Mouse (Mus musculus): Measurements from ENCODE around the gene Eef1a2. TPM values are rescaled to one million over a fixed set of nuclear protein-coding genes. Genes with fewer than 3 reads are reported as not detected.

Eef1a2 gene
- polyA plus RNA-seq, 1 experiment from 2014 or later: 13.2 TPM

DNA sequence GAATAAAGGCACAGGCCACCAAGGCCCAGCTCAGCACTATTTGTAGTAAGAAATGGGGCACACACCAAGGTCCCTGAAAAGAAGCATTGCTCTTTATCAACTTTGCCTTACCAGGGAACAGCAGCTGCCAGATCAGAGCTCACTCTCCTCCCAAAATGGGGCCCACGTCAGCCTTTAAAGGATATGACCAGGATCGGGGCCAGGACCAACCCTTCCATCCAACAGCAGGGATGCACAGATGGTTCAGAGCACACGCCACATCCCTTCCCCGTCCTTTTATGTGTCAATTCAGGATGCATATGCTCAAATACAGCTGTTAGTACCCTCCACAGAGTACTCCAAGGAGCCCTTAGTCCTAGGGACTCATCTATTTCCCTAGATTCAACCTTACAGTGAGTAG lies 26.6 kb downstream of the Eef1a2 start:
- ATAC-seq (replicated peaks; ENCODE audit: insufficient number of reproducible peaks, insufficient read depth, low FRiP score, low read depth): no peak
- H3K9ac ChIP-seq: no peak overlapping the region
- H3K27ac ChIP-seq: no peak overlapping the region
- H3K9me3 ChIP-seq (replicated peaks): no peaks in the 10 kb centered on the region
- H3K4me2 ChIP-seq: no peak overlapping the region
- 65% methylated on average over 4 of the region's 4 CpGs for WGBS
- H3K4me3 ChIP-seq: no peak overlapping the region
- peaks cover 11% of the 10 kb centered on the region for H3K4me1 ChIP-seq (replicated peaks)
- H3K36me3 ChIP-seq: no peaks in the 10 kb centered on the region
- H3K27me3 ChIP-seq: peaks cover 74% of the 10 kb centered on the region

DNA sequence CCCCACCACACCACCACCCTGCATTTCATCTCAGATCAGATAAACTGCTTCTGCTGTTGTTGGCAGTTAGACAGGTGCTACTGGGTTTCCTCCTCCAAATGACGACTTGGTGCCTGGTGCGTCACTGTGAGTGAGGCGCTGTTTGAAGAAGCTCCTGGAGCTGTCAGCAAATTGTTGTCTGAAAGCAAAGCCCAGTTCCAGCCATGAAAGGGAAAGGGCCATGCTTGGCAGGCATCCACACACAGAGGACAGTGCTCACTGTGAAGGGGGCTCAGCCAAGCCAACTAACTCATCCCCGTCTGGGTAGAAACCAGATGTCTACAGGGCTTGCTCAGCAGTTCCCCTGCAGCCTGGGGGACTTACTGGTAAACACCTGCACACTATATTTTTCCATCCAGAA lies 27.9 kb downstream of the Eef1a2 start:
- Histone ChIP-seq H3K9me3 (replicated peaks) (no peaks in the 10 kb centered on the region), H3K36me3 (no peaks in the 10 kb centered on the region), H3K4me2 (no peak overlapping the region), H3K4me3 (no peak overlapping the region), H3K9ac (no peak overlapping the region), H3K4me1 (replicated peaks) (no peaks in the 10 kb centered on the region), H3K27me3 (peaks cover 61% of the 10 kb centered on the region), H3K27ac (no peak overlapping the region)
- ATAC-seq (replicated peaks; ENCODE audit: insufficient number of reproducible peaks, insufficient read depth, low FRiP score, low read depth): no peak
- WGBS: 68% methylated on average over 4 of the region's 4 CpGs

DNA sequence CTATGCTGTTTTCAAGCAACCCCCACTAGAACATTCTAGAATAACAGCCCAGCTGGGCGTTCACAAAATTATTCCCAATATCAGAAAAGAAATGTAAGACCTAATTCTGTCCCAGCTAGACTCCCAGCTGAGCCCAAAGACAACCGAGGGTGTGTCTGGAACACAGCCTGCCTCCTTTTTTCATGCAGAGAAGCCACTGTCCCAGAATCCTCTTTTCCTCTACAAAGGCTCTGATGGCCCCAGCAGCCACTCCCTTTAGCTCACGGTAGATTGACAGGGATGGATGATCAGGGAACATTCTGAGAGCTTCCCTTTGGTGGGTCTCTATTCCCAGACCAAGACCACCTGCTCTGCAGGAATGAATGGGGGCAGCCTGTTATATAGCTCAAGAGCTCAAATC lies 29.0 kb downstream of the Eef1a2 start:
- Histone ChIP-seq H3K4me1 (replicated peaks) (no peaks in the 10 kb centered on the region), H3K27me3 (peaks cover 55% of the 10 kb centered on the region), H3K27ac (no peak overlapping the region), H3K9ac (no peak overlapping the region), H3K9me3 (replicated peaks) (no peaks in the 10 kb centered on the region), H3K36me3 (no peaks in the 10 kb centered on the region), H3K4me2 (no peak overlapping the region), H3K4me3 (no peak overlapping the region)
- no peak for ATAC-seq (replicated peaks; ENCODE audit: insufficient number of reproducible peaks, insufficient read depth, low FRiP score, low read depth)
- 43% methylated on average over 3 of the region's 3 CpGs for WGBS

DNA sequence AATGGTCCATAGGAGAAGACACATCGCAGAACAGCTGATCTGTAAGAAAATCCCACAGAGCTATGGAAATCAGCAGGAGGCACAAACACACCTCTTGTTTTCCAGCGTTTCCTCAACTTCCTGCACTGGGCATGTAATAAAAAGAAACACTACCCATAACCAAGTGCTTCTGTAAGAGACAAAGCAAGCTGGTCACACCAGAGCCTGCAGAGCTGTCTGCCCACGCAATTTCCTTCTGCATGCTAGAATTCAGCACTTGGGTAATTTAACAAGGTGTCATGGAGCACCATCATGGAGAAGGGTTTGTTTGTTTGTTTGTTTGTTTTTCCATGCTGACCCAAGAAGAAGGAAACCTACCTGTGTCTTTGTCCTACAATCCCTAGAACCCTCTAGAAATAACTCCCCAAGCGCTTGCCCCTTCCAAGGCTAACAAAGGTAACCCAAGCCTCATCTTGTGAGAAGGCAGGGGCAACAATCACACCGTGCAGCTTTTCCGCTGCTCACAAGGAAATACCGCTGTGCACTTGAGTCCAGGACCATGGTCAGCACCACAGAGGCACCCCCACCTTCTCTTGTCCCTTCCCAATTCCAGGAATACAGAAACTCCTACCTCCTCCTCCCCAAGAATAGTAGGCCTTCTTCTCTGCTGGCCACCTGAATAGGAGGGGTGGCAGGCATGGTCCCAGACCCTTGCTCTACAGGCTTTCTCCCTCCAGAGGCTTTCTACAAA lies 30.9 kb downstream of the Eef1a2 start:
- Histone ChIP-seq H3K9ac (no peak overlapping the region), H3K36me3 (no peaks in the 10 kb centered on the region), H3K4me2 (no peak overlapping the region), H3K9me3 (replicated peaks) (no peaks in the 10 kb centered on the region), H3K27ac (no peak overlapping the region), H3K4me1 (replicated peaks) (no peaks in the 10 kb centered on the region), H3K27me3 (peaks cover 40% of the 10 kb centered on the region), H3K4me3 (no peak overlapping the region)
- ATAC-seq (replicated peaks; ENCODE audit: insufficient number of reproducible peaks, insufficient read depth, low FRiP score, low read depth): no peak
- WGBS: 40% methylated on average over 7 of the region's 7 CpGs

DNA sequence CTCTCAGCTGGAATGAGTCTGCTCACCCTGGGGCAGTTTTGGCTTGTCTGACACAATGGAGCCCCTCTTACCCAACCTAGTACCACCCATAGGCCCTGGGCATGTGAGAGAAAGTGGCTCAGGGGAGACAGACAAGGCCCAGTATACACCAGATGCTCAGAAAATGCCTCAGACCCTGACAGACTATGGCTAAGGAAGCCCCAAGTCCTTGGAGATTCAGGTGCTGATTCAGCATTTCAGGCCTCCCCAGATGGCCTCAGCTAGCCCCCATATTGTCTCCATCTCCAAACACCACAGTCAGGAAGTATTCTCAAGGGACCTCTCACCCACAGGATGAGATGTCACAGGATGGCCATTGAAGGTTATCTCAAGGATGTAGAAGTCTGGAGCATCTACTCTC lies 34.2 kb downstream of the Eef1a2 start:
- Histone ChIP-seq H3K27me3 (peaks cover 48% of the 10 kb centered on the region), H3K9me3 (replicated peaks) (no peaks in the 10 kb centered on the region)

DNA sequence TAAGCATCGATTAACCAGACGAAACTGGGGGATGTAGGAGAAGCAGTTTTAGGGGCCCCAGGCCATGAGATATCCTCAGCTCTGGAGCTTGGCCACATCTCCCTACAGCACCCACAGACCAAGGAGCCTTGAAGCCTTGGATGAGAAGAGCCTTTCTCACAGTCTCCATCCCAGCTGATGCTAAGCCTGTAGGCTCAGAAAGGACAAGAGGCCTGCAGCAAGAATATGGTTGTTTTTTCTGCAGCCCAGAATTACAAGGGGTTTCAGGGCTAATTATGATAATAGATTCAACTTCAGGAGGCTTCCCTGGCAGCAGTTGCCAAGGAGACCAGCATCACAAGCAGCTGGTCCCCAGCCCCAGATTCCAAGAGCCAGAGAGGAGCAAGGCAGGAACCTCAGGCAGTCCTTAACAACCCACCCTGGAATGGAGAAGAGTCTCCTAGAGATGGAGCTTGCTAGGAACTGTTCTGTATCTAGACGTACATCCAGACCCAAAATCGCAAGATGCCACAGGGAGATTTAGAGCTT lies 35.8 kb downstream of the Eef1a2 start:
- 76% methylated on average over 4 of the region's 4 CpGs for WGBS
- no peak overlapping the region for H3K4me2 ChIP-seq
- H3K27me3 ChIP-seq: peaks cover 53% of the 10 kb centered on the region
- H3K36me3 ChIP-seq: no peaks in the 10 kb centered on the region
- no peak overlapping the region for H3K9ac ChIP-seq
- ATAC-seq (replicated peaks; ENCODE audit: insufficient number of reproducible peaks, insufficient read depth, low FRiP score, low read depth): no peak
- no peaks in the 10 kb centered on the region for H3K9me3 ChIP-seq (replicated peaks)
- H3K27ac ChIP-seq: no peak overlapping the region
- no peaks in the 10 kb centered on the region for H3K4me1 ChIP-seq (replicated peaks)
- H3K4me3 ChIP-seq: no peak overlapping the region

More for the DNA sequence above, 34.2 kb downstream of the Eef1a2 start:
- Histone ChIP-seq H3K9ac (no peak overlapping the region), H3K27ac (no peak overlapping the region), H3K36me3 (no peaks in the 10 kb centered on the region), H3K4me1 (replicated peaks) (no peaks in the 10 kb centered on the region), H3K4me3 (no peak overlapping the region), H3K4me2 (no peak overlapping the region)
- no peak for ATAC-seq (replicated peaks; ENCODE audit: insufficient number of reproducible peaks, insufficient read depth, low FRiP score, low read depth)

DNA sequence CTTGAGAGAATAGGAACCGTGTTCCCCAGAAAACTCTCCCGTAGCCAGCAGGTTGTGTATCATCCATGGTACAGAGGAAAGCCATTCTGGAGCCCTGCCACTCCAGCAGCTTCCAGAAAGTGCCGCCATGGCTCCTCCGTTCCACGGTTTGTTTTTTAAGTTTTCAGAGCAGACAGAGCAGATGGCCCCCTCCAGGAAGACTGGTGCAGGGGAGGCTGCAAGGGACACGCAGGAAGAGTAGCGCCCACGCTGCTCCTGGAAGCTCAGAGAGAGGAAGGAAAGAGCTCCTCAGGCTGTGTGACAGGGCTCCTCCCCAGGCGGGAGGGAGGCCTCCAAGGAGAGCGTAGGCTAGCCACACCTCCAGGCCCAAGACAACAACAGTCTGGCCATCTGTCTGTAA lies 36.9 kb downstream of the Eef1a2 start:
- H3K9ac ChIP-seq: no peak overlapping the region
- 17% methylated on average over 10 of the region's 10 CpGs for WGBS
- no peaks in the 10 kb centered on the region for H3K9me3 ChIP-seq (replicated peaks)
- H3K27ac ChIP-seq: no peak overlapping the region
- no peaks in the 10 kb centered on the region for H3K36me3 ChIP-seq
- no peaks in the 10 kb centered on the region for H3K4me1 ChIP-seq (replicated peaks)
- H3K27me3 ChIP-seq: peaks cover 49% of the 10 kb centered on the region
- no peak for ATAC-seq (replicated peaks; ENCODE audit: insufficient number of reproducible peaks, insufficient read depth, low FRiP score, low read depth)
- H3K4me2 ChIP-seq: no peak overlapping the region
- H3K4me3 ChIP-seq: no peak overlapping the region

DNA sequence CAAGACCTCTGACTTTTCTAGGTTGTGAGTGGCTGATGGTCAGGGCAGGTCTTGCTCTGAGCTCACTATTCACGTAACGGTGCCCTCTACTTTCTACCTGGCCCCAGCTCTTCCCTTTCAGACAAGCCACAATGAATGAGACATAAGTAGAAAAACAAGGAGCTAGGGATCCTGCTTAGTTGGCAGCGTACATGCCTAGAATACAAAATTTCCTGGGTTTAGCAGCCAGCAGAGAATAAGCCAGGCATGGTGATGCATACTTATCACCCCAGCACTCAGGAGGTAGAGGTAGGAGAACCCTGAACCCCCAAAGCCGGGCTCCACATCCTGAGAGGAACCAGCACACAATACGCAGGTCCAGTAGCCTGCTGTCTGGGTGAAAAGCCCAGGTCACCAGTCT lies 40.4 kb downstream of the Eef1a2 start:
- H3K9me3 ChIP-seq (replicated peaks): no peaks in the 10 kb centered on the region
- no peaks in the 10 kb centered on the region for H3K36me3 ChIP-seq
- peaks cover 51% of the 10 kb centered on the region for H3K27me3 ChIP-seq
- 68% methylated on average over 5 of the region's 5 CpGs for WGBS
- no peaks in the 10 kb centered on the region for H3K4me1 ChIP-seq (replicated peaks)
- no peak overlapping the region for H3K27ac ChIP-seq
- ATAC-seq (replicated peaks; ENCODE audit: insufficient number of reproducible peaks, insufficient read depth, low FRiP score, low read depth): no peak
- H3K4me2 ChIP-seq: no peak overlapping the region
- H3K4me3 ChIP-seq: no peak overlapping the region
- no peak overlapping the region for H3K9ac ChIP-seq

DNA sequence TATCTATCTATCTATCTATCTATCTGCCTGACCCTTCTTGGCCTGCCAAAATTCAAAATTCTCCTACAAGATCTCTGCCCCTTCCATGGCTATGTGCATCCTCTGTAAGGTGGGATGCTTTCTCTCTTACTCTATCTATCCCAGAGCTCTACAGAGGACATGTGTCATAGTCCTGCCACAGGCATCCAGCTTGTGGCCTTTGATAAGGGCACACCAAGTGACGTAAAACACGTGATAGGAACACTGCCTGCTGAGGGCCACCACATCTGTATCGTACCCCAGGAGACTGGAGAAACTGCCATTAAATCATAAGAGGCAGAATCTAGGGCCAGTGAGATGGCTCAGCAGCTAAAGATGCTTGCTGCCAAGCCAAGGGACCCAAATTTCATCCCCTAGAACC lies 41.4 kb downstream of the Eef1a2 start:
- Histone ChIP-seq H3K4me3 (no peak overlapping the region), H3K9me3 (replicated peaks) (no peaks in the 10 kb centered on the region), H3K4me2 (no peak overlapping the region), H3K4me1 (replicated peaks) (no peaks in the 10 kb centered on the region), H3K9ac (no peak overlapping the region), H3K27me3 (peaks cover 48% of the 10 kb centered on the region), H3K27ac (no peak overlapping the region), H3K36me3 (no peaks in the 10 kb centered on the region)
- ATAC-seq (replicated peaks; ENCODE audit: insufficient number of reproducible peaks, insufficient read depth, low FRiP score, low read depth): no peak
- WGBS: 51% methylated on average over 3 of the region's 3 CpGs

DNA sequence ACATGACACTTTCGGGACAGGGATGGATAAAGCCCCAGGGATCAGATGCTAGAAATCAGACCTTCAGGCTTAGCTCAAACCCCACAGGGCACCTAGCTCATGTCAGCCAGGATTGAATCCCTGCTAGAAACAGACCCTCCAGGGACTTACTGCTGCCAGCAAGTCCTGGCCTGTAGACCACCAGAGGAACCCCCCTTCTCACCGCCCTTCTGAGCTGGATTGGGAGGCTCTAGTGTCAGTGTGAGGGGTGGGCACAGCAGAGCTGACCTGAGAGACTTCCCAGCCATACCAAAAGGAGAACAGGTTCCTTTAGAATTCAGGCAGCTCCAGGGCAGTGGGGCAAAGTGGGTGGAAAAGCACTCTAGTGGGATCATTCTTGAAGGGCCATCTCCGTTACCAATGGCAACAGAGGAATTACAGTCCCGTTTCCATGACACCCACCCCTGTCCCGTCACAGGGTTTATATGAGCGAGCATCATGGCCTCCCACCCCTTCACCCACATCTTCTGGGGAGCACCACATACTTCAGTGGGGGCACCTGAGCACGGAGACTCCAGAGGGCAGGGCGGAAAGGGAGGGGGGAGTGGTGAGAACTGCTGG lies 43.0 kb downstream of the Eef1a2 start:
- no peak for ATAC-seq (replicated peaks; ENCODE audit: insufficient number of reproducible peaks, insufficient read depth, low FRiP score, low read depth)
- 65% methylated on average over 8 of the region's 8 CpGs for WGBS
- H3K4me1 ChIP-seq (replicated peaks): no peaks in the 10 kb centered on the region
- H3K27me3 ChIP-seq: peaks cover 36% of the 10 kb centered on the region
- no peaks in the 10 kb centered on the region for H3K36me3 ChIP-seq
- H3K9me3 ChIP-seq (replicated peaks): no peaks in the 10 kb centered on the region
- no peak overlapping the region for H3K27ac ChIP-seq
- no peak overlapping the region for H3K4me2 ChIP-seq
- no peak overlapping the region for H3K4me3 ChIP-seq
- no peak overlapping the region for H3K9ac ChIP-seq

DNA sequence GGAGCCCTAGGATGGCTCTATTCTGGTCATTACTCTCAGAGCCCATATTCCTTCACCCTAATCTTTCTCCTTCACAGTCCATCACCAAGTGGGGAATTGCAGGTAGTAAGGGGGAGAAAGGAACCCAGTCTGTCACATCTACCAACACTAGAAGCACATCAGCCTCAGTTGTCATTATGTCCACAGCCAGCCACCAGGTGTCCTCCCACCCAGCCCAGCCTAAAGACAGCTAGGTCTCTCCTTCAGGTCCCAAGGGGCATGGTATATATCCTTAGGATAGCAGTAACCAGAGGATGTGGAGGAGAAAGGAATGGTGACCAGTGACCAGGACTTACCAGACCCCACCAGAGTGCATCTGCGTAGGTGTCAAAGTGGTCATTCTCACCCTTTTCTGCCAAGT lies 45.1 kb downstream of the Eef1a2 start:
- H3K4me2 ChIP-seq: no peak overlapping the region
- ATAC-seq (replicated peaks; ENCODE audit: insufficient number of reproducible peaks, insufficient read depth, low FRiP score, low read depth): no peak
- peaks cover 19% of the 10 kb centered on the region for H3K27me3 ChIP-seq
- no peaks in the 10 kb centered on the region for H3K36me3 ChIP-seq
- H3K9me3 ChIP-seq (replicated peaks): no peaks in the 10 kb centered on the region
- 83% methylated on average over 1 of the region's 1 CpGs for WGBS
- H3K4me3 ChIP-seq: no peak overlapping the region
- no peaks in the 10 kb centered on the region for H3K4me1 ChIP-seq (replicated peaks)
- no peak overlapping the region for H3K27ac ChIP-seq
- H3K9ac ChIP-seq: no peak overlapping the region

DNA sequence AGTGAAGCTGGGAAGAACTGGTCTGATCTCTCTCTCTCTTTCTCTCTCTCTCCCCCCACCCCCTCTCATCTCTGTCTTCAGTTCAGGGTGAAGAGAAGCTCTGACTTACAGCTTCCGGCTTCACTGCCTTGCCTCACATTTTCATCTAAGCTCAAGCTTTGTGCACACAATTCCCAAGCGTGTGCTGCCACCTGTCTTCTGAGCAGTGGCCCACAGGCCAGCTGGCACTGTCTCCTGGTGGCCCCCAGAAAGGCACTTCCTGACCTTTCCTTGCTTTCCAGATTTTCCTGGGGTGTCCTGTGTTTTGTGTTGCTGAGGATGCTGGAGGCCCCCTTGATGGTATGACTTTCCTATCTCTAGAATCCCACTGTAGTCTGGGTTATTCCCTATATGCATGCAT lies 52.7 kb downstream of the Eef1a2 start:
- H3K36me3 ChIP-seq: no peaks in the 10 kb centered on the region
- H3K4me2 ChIP-seq: no peak overlapping the region
- 55% methylated on average over 2 of the region's 2 CpGs for WGBS
- H3K9ac ChIP-seq: no peak overlapping the region
- H3K27me3 ChIP-seq: 0 out of 2 replicates have a peak, but pooled peaks cover 14% of the 10 kb centered on the region
- H3K9me3 ChIP-seq (replicated peaks): no peaks in the 10 kb centered on the region
- H3K4me3 ChIP-seq: no peak overlapping the region
- no peak for ATAC-seq (replicated peaks; ENCODE audit: insufficient number of reproducible peaks, insufficient read depth, low FRiP score, low read depth)
- H3K4me1 ChIP-seq (replicated peaks): no peaks in the 10 kb centered on the region
- H3K27ac ChIP-seq: no peak overlapping the region
